Mouse (Mus musculus): ENCODE data around the gene Qtrt2. TPM values are rescaled to one million over a fixed set of nuclear protein-coding genes. Genes with fewer than 3 reads are reported as not detected.

The Qtrt2 gene
- polyA plus RNA-seq, 1 experiment = 11.4 TPM

DNA sequence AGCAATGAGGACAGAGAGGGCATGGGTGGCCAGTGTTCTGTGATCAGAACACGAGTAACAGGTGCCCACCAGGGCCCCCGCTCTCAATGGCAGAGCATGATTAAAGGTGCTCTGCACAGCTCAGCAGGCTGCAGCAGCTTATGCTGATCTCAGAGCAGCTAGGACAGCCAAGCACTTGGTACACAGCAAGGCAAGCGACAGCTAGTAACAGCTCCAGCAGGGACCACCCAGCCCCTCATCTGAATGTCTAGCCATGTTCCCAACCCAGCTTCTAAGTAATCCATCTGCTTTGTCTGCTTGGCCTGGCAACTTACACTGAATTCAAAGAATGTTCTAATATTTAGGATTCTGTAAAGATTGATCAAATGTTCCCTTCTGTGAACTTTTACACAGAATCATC is 37.2 kb upstream of the Qtrt2 start:
- 89% methylated on average over 3 of the region's 3 CpGs for WGBS

GRCm38 (mm10) chr16:43963291-43963690 is 36.7 kb upstream of the Qtrt2 start:
- WGBS = 87% methylated on average over 9 of the region's 9 CpGs
- H3K4me3 ChIP-seq (replicated peaks; ENCODE audit: control insufficient read depth, low read depth, low read length) = no peak overlapping the region
- H3K27ac ChIP-seq (ENCODE audit: control insufficient read depth, insufficient read depth, low read depth, low read length, poor library complexity) = no peak overlapping the region
- no peaks in the 10 kb centered on the region for H3K4me1 ChIP-seq (ENCODE audit: control insufficient read depth, insufficient read depth, low read length)
- TF ChIP-seq CTCF (IDR thresholded peaks at IDR 0.05; ENCODE audit: control insufficient read depth, insufficient read depth, low read length) (no peak), POLR2A (IDR thresholded peaks at IDR 0.05; ENCODE audit: borderline replicate concordance, control insufficient read depth, low read depth, low read length) (no peak)

More for the DNA sequence above, 37.2 kb upstream of the Qtrt2 start:
- Histone ChIP-seq H3K4me1 (ENCODE audit: control insufficient read depth, insufficient read depth, low read length) (no peaks in the 10 kb centered on the region), H3K4me3 (replicated peaks; ENCODE audit: control insufficient read depth, low read depth, low read length) (no peak overlapping the region), H3K27ac (ENCODE audit: control insufficient read depth, insufficient read depth, low read depth, low read length, poor library complexity) (no peak overlapping the region)
- no peak for TF ChIP-seq CTCF (IDR thresholded peaks at IDR 0.05; ENCODE audit: control insufficient read depth, insufficient read depth, low read length)
- no peak for TF ChIP-seq POLR2A (IDR thresholded peaks at IDR 0.05; ENCODE audit: borderline replicate concordance, control insufficient read depth, low read depth, low read length)

- WGBS = 85% methylated on average over 4 of the region's 4 CpGs
- H3K27ac ChIP-seq (ENCODE audit: control insufficient read depth, insufficient read depth, low read depth, low read length, poor library complexity) = no peak overlapping the region
- no peak overlapping the region for H3K4me3 ChIP-seq (replicated peaks; ENCODE audit: control insufficient read depth, low read depth, low read length)
- TF ChIP-seq CTCF (IDR thresholded peaks at IDR 0.05; ENCODE audit: control insufficient read depth, insufficient read depth, low read length) = no peak
- no peak for TF ChIP-seq POLR2A (IDR thresholded peaks at IDR 0.05; ENCODE audit: borderline replicate concordance, control insufficient read depth, low read depth, low read length)
- no peaks in the 10 kb centered on the region; the same call in 1 of the 2 replicates for H3K4me1 ChIP-seq (ENCODE audit: control insufficient read depth, insufficient read depth, low read length)
Observed at GRCm38 (mm10) chr16:43958038-43958437, 31.4 kb upstream of the Qtrt2 start.

- Histone ChIP-seq H3K4me1 (ENCODE audit: control insufficient read depth, insufficient read depth, low read length) (peaks cover 4% of the 10 kb centered on the region), H3K4me3 (replicated peaks; ENCODE audit: control insufficient read depth, low read depth, low read length) (no peak overlapping the region), H3K27ac (ENCODE audit: control insufficient read depth, insufficient read depth, low read depth, low read length, poor library complexity) (peak overlapping the region; percentile 39; the same call in 1 of the 2 replicates)
- TF ChIP-seq POLR2A (IDR thresholded peaks at IDR 0.05; ENCODE audit: borderline replicate concordance, control insufficient read depth, low read depth, low read length) (no peak), CTCF (IDR thresholded peaks at IDR 0.05; ENCODE audit: control insufficient read depth, insufficient read depth, low read length) (no peak)
- WGBS = 42% methylated on average over 6 of the region's 6 CpGs
Observed at GRCm38 (mm10) chr16:43954913-43955312, 28.3 kb upstream of the Qtrt2 start.

DNA sequence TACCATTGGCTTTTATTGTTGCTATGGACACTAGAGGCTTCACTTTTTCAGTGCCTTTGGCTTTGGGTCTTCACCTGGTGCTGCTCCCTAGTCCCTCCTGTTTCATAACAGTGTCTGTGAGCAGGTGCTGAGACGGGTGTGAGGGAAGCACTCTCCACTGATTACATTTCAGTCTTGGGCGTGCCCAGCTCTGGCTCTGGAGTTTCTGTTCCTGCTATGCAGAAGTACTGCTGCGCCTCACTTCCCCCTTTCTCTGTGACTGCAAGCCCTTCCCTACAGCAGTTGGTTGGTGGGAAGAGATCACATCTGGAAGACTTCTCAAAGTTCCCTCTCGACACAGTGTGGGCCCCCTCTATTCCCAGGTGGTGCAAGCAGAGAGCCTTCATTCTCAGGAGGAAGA is 25.0 kb upstream of the Qtrt2 start:
- peaks cover 4% of the 10 kb centered on the region for H3K4me1 ChIP-seq (ENCODE audit: control insufficient read depth, insufficient read depth, low read length)
- H3K4me3 ChIP-seq (replicated peaks; ENCODE audit: control insufficient read depth, low read depth, low read length) = no peak overlapping the region
- WGBS = 8% methylated on average over 4 of the region's 4 CpGs
- TF ChIP-seq CTCF (IDR thresholded peaks at IDR 0.05; ENCODE audit: control insufficient read depth, insufficient read depth, low read length) = no peak
- no peak for TF ChIP-seq POLR2A (IDR thresholded peaks at IDR 0.05; ENCODE audit: borderline replicate concordance, control insufficient read depth, low read depth, low read length)
- no peak overlapping the region for H3K27ac ChIP-seq (ENCODE audit: control insufficient read depth, insufficient read depth, low read depth, low read length, poor library complexity)

- no peaks in the 10 kb centered on the region for H3K4me1 ChIP-seq (ENCODE audit: control insufficient read depth, insufficient read depth, low read length)
- no peak overlapping the region for H3K4me3 ChIP-seq (replicated peaks; ENCODE audit: control insufficient read depth, low read depth, low read length)
- no peak overlapping the region for H3K27ac ChIP-seq (ENCODE audit: control insufficient read depth, insufficient read depth, low read depth, low read length, poor library complexity)
- no peak for TF ChIP-seq POLR2A (IDR thresholded peaks at IDR 0.05; ENCODE audit: borderline replicate concordance, control insufficient read depth, low read depth, low read length)
- TF ChIP-seq CTCF (IDR thresholded peaks at IDR 0.05; ENCODE audit: control insufficient read depth, insufficient read depth, low read length) = no peak
- 64% methylated on average over 3 of the region's 3 CpGs for WGBS
Observed at GRCm38 (mm10) chr16:43945869-43946268, 19.3 kb upstream of the Qtrt2 start.

DNA sequence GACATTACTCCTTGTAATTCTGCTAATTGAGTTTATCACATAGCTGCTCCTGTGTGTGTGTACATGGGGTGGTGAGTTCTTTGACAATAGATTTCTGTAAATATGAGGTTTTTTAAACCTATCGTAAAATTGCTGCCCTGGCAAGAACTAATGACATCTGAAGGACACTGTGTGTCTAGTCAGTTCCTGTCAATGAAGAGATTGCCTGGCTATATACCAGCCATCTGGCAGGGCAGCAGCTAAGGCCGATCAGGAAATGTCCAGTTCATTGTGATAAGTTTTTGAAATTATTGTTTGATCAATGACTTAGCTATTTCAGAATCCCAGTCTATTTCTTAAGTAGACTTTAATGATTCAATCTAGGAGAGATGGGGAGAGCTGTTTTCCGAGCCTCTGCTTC is 18.7 kb upstream of the Qtrt2 start:
- WGBS = 87% methylated on average over 3 of the region's 3 CpGs
- Histone ChIP-seq H3K4me1 (ENCODE audit: control insufficient read depth, insufficient read depth, low read length) (no peaks in the 10 kb centered on the region), H3K27ac (ENCODE audit: control insufficient read depth, insufficient read depth, low read depth, low read length, poor library complexity) (no peak overlapping the region), H3K4me3 (replicated peaks; ENCODE audit: control insufficient read depth, low read depth, low read length) (no peak overlapping the region)
- TF ChIP-seq POLR2A (IDR thresholded peaks at IDR 0.05; ENCODE audit: borderline replicate concordance, control insufficient read depth, low read depth, low read length) (no peak), CTCF (IDR thresholded peaks at IDR 0.05; ENCODE audit: control insufficient read depth, insufficient read depth, low read length) (no peak)

DNA sequence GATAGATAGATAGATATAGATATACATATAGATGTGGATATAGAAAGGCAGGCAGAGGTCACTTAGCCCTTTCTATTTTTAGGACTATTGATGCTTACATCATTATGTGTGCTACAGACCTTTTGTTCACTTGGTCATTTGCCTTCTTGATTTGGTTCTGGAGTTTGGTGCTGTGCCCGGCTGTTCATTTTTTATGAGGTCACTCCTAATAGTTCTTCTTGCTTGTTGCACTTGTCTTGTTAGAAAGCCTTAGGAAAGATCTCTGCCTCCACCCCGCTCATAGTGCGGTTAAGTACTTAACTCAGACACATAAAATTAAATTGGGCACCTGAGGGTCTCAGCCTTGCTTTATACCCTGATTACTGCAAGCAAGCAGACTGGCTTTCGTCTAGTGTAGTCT is 14.2 kb upstream of the Qtrt2 start:
- no peak overlapping the region for H3K27ac ChIP-seq (ENCODE audit: control insufficient read depth, insufficient read depth, low read depth, low read length, poor library complexity)
- H3K4me3 ChIP-seq (replicated peaks; ENCODE audit: control insufficient read depth, low read depth, low read length) = no peak overlapping the region
- H3K4me1 ChIP-seq (ENCODE audit: control insufficient read depth, insufficient read depth, low read length) = no peaks in the 10 kb centered on the region
- 87% methylated on average over 4 of the region's 4 CpGs for WGBS
- TF ChIP-seq CTCF (IDR thresholded peaks at IDR 0.05; ENCODE audit: control insufficient read depth, insufficient read depth, low read length) = no peak
- no peak for TF ChIP-seq POLR2A (IDR thresholded peaks at IDR 0.05; ENCODE audit: borderline replicate concordance, control insufficient read depth, low read depth, low read length)

DNA sequence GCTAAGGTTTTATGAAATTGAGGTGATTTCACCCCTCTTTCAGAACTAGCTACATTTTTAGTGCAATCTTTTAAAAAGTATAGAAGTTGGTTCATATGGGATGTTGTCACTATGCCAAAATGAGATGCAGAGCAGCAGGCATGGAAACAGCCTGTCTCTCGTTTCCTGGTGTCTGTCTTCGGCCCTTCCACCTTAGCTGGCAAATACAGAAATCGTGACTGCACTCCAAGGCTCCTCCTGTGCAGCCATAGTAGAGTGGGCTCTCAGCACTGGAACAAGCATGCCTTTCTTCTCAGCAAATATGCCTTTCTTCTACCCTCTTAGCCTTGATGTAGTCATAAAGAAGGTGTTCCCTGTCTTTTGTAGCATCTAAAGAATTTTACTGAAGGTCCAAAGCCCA is 9.3 kb upstream of the Qtrt2 start:
- TF ChIP-seq POLR2A (IDR thresholded peaks at IDR 0.05; ENCODE audit: borderline replicate concordance, control insufficient read depth, low read depth, low read length) = no peak
- no peak for TF ChIP-seq CTCF (IDR thresholded peaks at IDR 0.05; ENCODE audit: control insufficient read depth, insufficient read depth, low read length)
- 76% methylated on average over 3 of the region's 3 CpGs for WGBS
- H3K4me1 ChIP-seq (ENCODE audit: control insufficient read depth, insufficient read depth, low read length) = no peaks in the 10 kb centered on the region

More for the DNA sequence above, 9.3 kb upstream of the Qtrt2 start:
- H3K27ac ChIP-seq (ENCODE audit: control insufficient read depth, insufficient read depth, low read depth, low read length, poor library complexity) = no peak overlapping the region
- no peak overlapping the region for H3K4me3 ChIP-seq (replicated peaks; ENCODE audit: control insufficient read depth, low read depth, low read length)
